Mouse (Mus musculus): ENCODE measurements around the gene Pdzd7. TPM values are rescaled to one million over a fixed set of nuclear protein-coding genes. Genes with fewer than 3 reads are reported as not detected.

Gene Pdzd7
- polyA plus RNA-seq, 1 experiment from 2014 or later, result not detected

DNA sequence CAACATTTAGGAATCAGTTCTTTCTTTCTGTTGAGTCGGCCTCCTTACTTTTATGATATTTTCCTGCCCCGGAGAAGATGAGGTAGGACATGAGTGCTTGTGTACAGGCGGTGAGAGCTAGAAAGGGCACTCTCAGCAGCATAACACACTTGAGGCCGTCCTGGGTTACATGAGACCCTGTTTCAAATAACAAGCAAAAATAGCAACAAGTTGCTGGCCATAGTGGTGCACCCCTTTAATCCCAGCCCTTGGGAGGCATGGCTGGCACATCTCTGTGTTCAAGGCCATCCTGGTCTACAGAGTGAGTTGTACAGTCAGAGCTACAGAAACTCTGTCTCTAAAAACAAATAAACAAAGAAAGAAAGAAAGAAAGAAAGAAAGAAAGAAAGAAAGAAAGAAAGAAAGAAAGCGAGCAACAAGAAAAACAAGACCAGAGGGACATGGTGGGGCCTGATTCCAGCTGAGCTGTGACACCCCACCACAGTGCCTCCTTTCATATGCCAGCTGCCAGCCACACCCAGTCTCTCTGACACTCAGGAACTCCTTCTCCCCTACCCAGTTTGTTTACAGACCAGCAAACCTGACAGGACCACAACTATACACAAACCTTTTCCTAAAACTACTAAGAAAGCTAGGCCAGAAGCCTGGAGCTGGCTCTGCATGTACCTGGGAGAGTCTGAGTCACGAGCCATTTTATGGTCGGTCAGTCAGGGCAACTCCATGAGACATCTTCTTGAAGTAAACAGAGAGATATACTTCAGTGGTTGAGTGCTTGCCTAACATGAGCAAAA is 11.6 kb upstream of the Pdzd7 start:
- Histone ChIP-seq H3K27me3 (replicated peaks) (no peaks in the 10 kb centered on the region), H3K9me3 (no peaks in the 10 kb centered on the region), H3K4me1 (peaks cover 25% of the 10 kb centered on the region), H3K4me2 (peak overlapping the region; percentile 89), H3K9ac (peak overlapping the region; percentile 89), H3K36me3 (peaks cover 30% of the 10 kb centered on the region), H3K4me3 (peak overlapping the region; percentile 70), H3K27ac (replicated peaks) (peak overlapping the region; percentile 97)
- no peak for ATAC-seq (ENCODE audit: extremely low read depth, insufficient number of reproducible peaks, low FRiP score, low TSS enrichment)
- WGBS, result 70% methylated on average over 7 of the region's 7 CpGs

- ATAC-seq (ENCODE audit: extremely low read depth, insufficient number of reproducible peaks, low FRiP score, low TSS enrichment), result no peak
- Histone ChIP-seq H3K4me2 (peak overlapping the region; percentile 89), H3K27ac (replicated peaks) (peak overlapping the region; percentile 97; the same call in 1 of the 2 replicates)
Observed at GRCm38 (mm10) chr19:45056364-45056763, 10.8 kb upstream of the Pdzd7 start.

GRCm38 (mm10) chr19:45054892-45055690 is 9.6 kb upstream of the Pdzd7 start:
- Histone ChIP-seq H3K4me2 (no peak overlapping the region), H3K4me3 (no peak overlapping the region), H3K27me3 (replicated peaks) (no peaks in the 10 kb centered on the region), H3K9me3 (no peaks in the 10 kb centered on the region), H3K36me3 (peaks cover 49% of the 10 kb centered on the region), H3K9ac (no peak overlapping the region), H3K27ac (replicated peaks) (no peak overlapping the region), H3K4me1 (peaks cover 25% of the 10 kb centered on the region)
- WGBS, result 65% methylated on average over 6 of the region's 6 CpGs
- ATAC-seq (ENCODE audit: extremely low read depth, insufficient number of reproducible peaks, low FRiP score, low TSS enrichment), result no peak

More at GRCm38 (mm10) chr19:45056364-45056763, 10.8 kb upstream of the Pdzd7 start:
- Histone ChIP-seq H3K27me3 (replicated peaks) (no peaks in the 10 kb centered on the region), H3K9ac (peak overlapping the region; percentile 89), H3K9me3 (no peaks in the 10 kb centered on the region), H3K4me1 (peaks cover 25% of the 10 kb centered on the region), H3K36me3 (peaks cover 37% of the 10 kb centered on the region), H3K4me3 (no peak overlapping the region)
- WGBS, result 50% methylated on average over 4 of the region's 4 CpGs

GRCm38 (mm10) chr19:45053451-45053850 is 7.9 kb upstream of the Pdzd7 start:
- 82% methylated on average over 8 of the region's 8 CpGs for WGBS
- Histone ChIP-seq H3K9me3 (no peaks in the 10 kb centered on the region), H3K4me1 (peaks cover 25% of the 10 kb centered on the region), H3K9ac (no peak overlapping the region), H3K4me3 (no peak overlapping the region), H3K4me2 (no peak overlapping the region), H3K27me3 (replicated peaks) (no peaks in the 10 kb centered on the region; the same call in 1 of the 2 replicates), H3K27ac (replicated peaks) (no peak overlapping the region), H3K36me3 (peaks cover 59% of the 10 kb centered on the region)
- ATAC-seq (ENCODE audit: extremely low read depth, insufficient number of reproducible peaks, low FRiP score, low TSS enrichment), result no peak

DNA sequence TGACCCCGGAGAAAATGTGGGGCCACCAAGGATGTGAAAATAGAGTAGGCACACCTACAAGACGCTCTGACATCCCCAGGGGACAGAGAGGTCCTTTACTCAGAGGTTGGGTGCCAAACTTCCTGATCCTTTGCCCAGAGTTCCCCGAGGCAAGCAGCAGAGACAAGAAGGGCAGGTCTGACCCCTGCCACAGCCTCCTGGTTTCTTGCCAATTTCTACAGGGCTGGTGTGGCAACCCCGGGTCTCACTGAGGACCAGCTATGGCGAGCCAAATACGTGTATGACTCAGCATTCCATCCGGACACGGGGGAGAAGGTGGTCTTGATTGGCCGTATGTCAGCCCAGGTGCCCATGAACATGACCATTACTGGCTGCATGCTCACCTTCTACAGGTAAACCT is 4.0 kb upstream of the Pdzd7 start:
- Histone ChIP-seq H3K27ac (replicated peaks) (no peak overlapping the region), H3K9me3 (no peaks in the 10 kb centered on the region), H3K36me3 (peaks cover 53% of the 10 kb centered on the region), H3K4me3 (no peak overlapping the region), H3K4me1 (peaks cover 28% of the 10 kb centered on the region), H3K27me3 (replicated peaks) (peaks cover 25% of the 10 kb centered on the region), H3K9ac (no peak overlapping the region), H3K4me2 (no peak overlapping the region)
- 73% methylated on average over 9 of the region's 9 CpGs for WGBS
- no peak for ATAC-seq (ENCODE audit: extremely low read depth, insufficient number of reproducible peaks, low FRiP score, low TSS enrichment)

- peak overlapping the region; percentile 96 for H3K27ac ChIP-seq (replicated peaks)
- peak overlapping the region; percentile 68 for H3K4me3 ChIP-seq
- H3K36me3 ChIP-seq, result peaks cover 46% of the 10 kb centered on the region
- H3K27me3 ChIP-seq (replicated peaks), result peaks cover 32% of the 10 kb centered on the region
- 75% methylated on average over 12 of the region's 12 CpGs for WGBS
- no peaks in the 10 kb centered on the region for H3K9me3 ChIP-seq
- ATAC-seq (ENCODE audit: extremely low read depth, insufficient number of reproducible peaks, low FRiP score, low TSS enrichment), result no peak
- H3K9ac ChIP-seq, result peak overlapping the region; percentile 85
- peaks cover 28% of the 10 kb centered on the region for H3K4me1 ChIP-seq
- peak overlapping the region; percentile 93 for H3K4me2 ChIP-seq
Observed at GRCm38 (mm10) chr19:45048644-45049365, 3.3 kb upstream of the Pdzd7 start.

DNA sequence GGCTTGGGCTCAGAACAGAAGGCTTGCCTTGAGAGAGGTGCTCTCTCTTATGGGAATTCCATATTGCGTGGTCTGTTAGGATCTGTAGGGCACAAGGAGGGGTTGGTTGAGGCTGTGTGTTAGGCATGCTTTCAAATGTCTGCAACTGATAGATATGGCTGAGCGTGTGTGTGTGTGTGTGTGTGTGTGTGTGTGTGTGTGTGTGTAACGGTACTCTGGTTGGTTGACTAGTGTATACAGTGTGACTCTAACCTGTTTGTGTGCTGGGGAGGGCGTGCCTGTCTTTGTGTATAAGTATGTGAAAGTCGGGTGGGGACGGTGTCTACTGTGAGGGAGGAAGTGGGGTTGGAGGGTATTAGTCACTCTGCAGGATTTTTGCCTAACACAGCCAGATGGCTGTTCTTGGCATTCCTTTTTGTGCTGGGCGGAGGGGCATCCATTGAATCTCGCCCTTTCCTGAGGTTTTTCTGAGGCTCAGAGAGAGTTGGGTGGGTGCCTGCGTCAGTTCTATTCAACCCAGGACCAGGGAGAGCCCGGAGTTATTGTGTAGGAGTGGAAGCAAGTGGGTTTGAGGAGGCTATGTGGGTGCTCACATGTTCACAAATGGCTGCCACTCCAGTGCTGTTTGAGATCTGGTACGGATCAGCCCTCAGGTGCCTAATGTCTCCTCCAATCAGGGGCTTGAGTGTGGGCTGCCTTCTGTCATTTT is 2.6 kb upstream of the Pdzd7 start:
- peak; percentile 20 for ATAC-seq (ENCODE audit: extremely low read depth, insufficient number of reproducible peaks, low FRiP score, low TSS enrichment)
- peaks cover 28% of the 10 kb centered on the region for H3K4me1 ChIP-seq
- WGBS, result 22% methylated on average over 11 of the region's 11 CpGs

GRCm38 (mm10) chr19:45047417-45047934 is 2.0 kb upstream of the Pdzd7 start, which contains the start of gene Sfxn3:
Sfxn3 (plus strand) TSS chr19:45047503.
- peak; percentile 80 for ATAC-seq (ENCODE audit: extremely low read depth, insufficient number of reproducible peaks, low FRiP score, low TSS enrichment)
- H3K9me3 ChIP-seq, result no peaks in the 10 kb centered on the region
- H3K4me1 ChIP-seq, result peaks cover 28% of the 10 kb centered on the region
- under 1% methylated on average over 26 of the region's 26 CpGs for WGBS
- peaks cover 46% of the 10 kb centered on the region for H3K27me3 ChIP-seq (replicated peaks)
- peak within 1 kb of the TSS; percentile 96 for H3K27ac ChIP-seq (replicated peaks)
- peaks cover 33% of the 10 kb centered on the region for H3K36me3 ChIP-seq
- peak within 1 kb of the TSS; percentile 68 for H3K4me3 ChIP-seq
- peak within 1 kb of the TSS; percentile 85 for H3K9ac ChIP-seq
- H3K4me2 ChIP-seq, result peak within 1 kb of the TSS; percentile 93

More for the DNA sequence above, 2.6 kb upstream of the Pdzd7 start:
- peaks cover 39% of the 10 kb centered on the region for H3K36me3 ChIP-seq
- H3K4me3 ChIP-seq, result peak overlapping the region; percentile 68
- peaks cover 40% of the 10 kb centered on the region for H3K27me3 ChIP-seq (replicated peaks)
- peak overlapping the region; percentile 93 for H3K4me2 ChIP-seq
- no peaks in the 10 kb centered on the region for H3K9me3 ChIP-seq
- H3K9ac ChIP-seq, result peak overlapping the region; percentile 85
- H3K27ac ChIP-seq (replicated peaks), result peak overlapping the region; percentile 96

- peak; percentile 47; the same call in 1 of the 2 replicates for ATAC-seq (ENCODE audit: extremely low read depth, insufficient number of reproducible peaks, low FRiP score, low TSS enrichment)
Observed at GRCm38 (mm10) chr19:45046523-45047321, 1.2 kb upstream of the Pdzd7 start.

GRCm38 (mm10) chr19:45045236-45045635 is 281 bp downstream of the Pdzd7 start:
- Histone ChIP-seq H3K4me2 (no peak overlapping the region), H3K4me3 (no peak overlapping the region), H3K27me3 (replicated peaks) (peaks cover 68% of the 10 kb centered on the region), H3K27ac (replicated peaks) (no peak overlapping the region), H3K36me3 (peaks cover 12% of the 10 kb centered on the region; the same call in 1 of the 2 replicates), H3K9ac (no peak overlapping the region), H3K9me3 (no peaks in the 10 kb centered on the region), H3K4me1 (peaks cover 28% of the 10 kb centered on the region)
- no peak for ATAC-seq (ENCODE audit: extremely low read depth, insufficient number of reproducible peaks, low FRiP score, low TSS enrichment)
- WGBS, result 38% methylated on average over 15 of the region's 15 CpGs

More at GRCm38 (mm10) chr19:45046523-45047321, 1.2 kb upstream of the Pdzd7 start:
- H3K9me3 ChIP-seq, result no peaks in the 10 kb centered on the region
- peak overlapping the region; percentile 85 for H3K9ac ChIP-seq
- peaks cover 25% of the 10 kb centered on the region for H3K36me3 ChIP-seq
- peak overlapping the region; percentile 93 for H3K4me2 ChIP-seq
- peaks cover 53% of the 10 kb centered on the region for H3K27me3 ChIP-seq (replicated peaks)
- 3% methylated on average over 34 of the region's 34 CpGs for WGBS
- peaks cover 28% of the 10 kb centered on the region for H3K4me1 ChIP-seq
- peak overlapping the region; percentile 68 for H3K4me3 ChIP-seq
- H3K27ac ChIP-seq (replicated peaks), result peak overlapping the region; percentile 96

Measured in heart, embryonic 13.5 days (tissue).